Mouse (Mus musculus): ENCODE measurements at regions not wholly inside any gene's neighbourhood (a gene's known extent, or its start where the extent isn't known, plus 50 kb on each side); places are given as distances from the start of the nearest gene placed in this dataset.

- Histone ChIP-seq H3K27me3 (replicated peaks; ENCODE audit: insufficient read depth, low read length) (no peaks in the 10 kb centered on the region), H3K4me1 (ENCODE audit: insufficient read depth, low read depth, low read length) (no peaks in the 10 kb centered on the region), H3K4me3 (ENCODE audit: low read depth, low read length) (no peak overlapping the region), H3K27ac (ENCODE audit: low read length) (no peak overlapping the region), H3K36me3 (ENCODE audit: insufficient read depth, low read length) (no peaks in the 10 kb centered on the region), H3K9ac (replicated peaks; ENCODE audit: low read depth) (no peak overlapping the region), H3K4me2 (replicated peaks; ENCODE audit: low read depth, low read length) (no peak overlapping the region), H3K9me3 (ENCODE audit: low read length) (no peaks in the 10 kb centered on the region)
- WGBS: 89% methylated on average over 7 of the region's 7 CpGs
- ATAC-seq (no peak), DNase-seq (ENCODE audit: low spot score) (no peak)
- no peak for TF ChIP-seq CTCF (IDR thresholded peaks at IDR 0.05)
- no peak for TF ChIP-seq EP300 (IDR thresholded peaks at IDR 0.05)
Measured at GRCm38 (mm10) chr7:113106731-113107130, 100.5 kb upstream of the Arntl start.

DNA sequence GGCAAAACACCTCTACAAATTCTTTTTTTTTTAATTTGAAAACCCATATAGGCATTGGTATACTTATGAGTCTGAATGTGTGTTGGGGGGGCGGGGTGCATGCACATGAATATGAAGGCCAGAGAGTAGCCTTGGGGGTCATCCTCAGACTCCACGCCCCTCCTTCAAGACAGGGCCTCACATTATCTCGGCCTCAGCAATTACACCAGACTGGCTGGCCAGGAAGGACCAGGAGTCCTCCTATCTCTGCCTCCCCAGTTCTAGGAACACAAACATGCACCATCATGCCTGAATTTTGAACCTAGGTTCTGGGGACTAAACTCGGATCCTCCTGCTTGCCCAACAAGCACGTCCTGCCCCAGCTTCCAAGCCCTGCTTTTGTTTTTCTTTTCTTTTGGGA, 99.3 kb upstream of the Arntl start:
- Histone ChIP-seq H3K4me3 (ENCODE audit: low read depth, low read length) (no peak overlapping the region), H3K4me2 (replicated peaks; ENCODE audit: low read depth, low read length) (no peak overlapping the region), H3K4me1 (ENCODE audit: insufficient read depth, low read depth, low read length) (no peaks in the 10 kb centered on the region), H3K27ac (ENCODE audit: low read length) (no peak overlapping the region), H3K27me3 (replicated peaks; ENCODE audit: insufficient read depth, low read length) (no peaks in the 10 kb centered on the region), H3K36me3 (ENCODE audit: insufficient read depth, low read length) (no peaks in the 10 kb centered on the region), H3K9ac (replicated peaks; ENCODE audit: low read depth) (no peak overlapping the region), H3K9me3 (ENCODE audit: low read length) (no peaks in the 10 kb centered on the region)
- TF ChIP-seq EP300 (IDR thresholded peaks at IDR 0.05) (no peak), CTCF (IDR thresholded peaks at IDR 0.05) (no peak)
- WGBS: 80% methylated on average over 5 of the region's 5 CpGs
- ATAC-seq (no peak), DNase-seq (ENCODE audit: low spot score) (no peak)

GRCm38 (mm10) chr7:113108442-113109000, 98.7 kb upstream of the Arntl start:
- Histone ChIP-seq H3K4me3 (ENCODE audit: low read depth, low read length) (no peak overlapping the region), H3K4me2 (replicated peaks; ENCODE audit: low read depth, low read length) (no peak overlapping the region), H3K9me3 (ENCODE audit: low read length) (no peaks in the 10 kb centered on the region), H3K9ac (replicated peaks; ENCODE audit: low read depth) (no peak overlapping the region), H3K27ac (ENCODE audit: low read length) (no peak overlapping the region), H3K36me3 (ENCODE audit: insufficient read depth, low read length) (no peaks in the 10 kb centered on the region), H3K4me1 (ENCODE audit: insufficient read depth, low read depth, low read length) (no peaks in the 10 kb centered on the region), H3K27me3 (replicated peaks; ENCODE audit: insufficient read depth, low read length) (no peaks in the 10 kb centered on the region)
- no peak for DNase-seq (ENCODE audit: low spot score)
- TF ChIP-seq EP300 (IDR thresholded peaks at IDR 0.05) (no peak), CTCF (IDR thresholded peaks at IDR 0.05) (no peak)
- 48% methylated on average over 7 of the region's 7 CpGs for WGBS
- ATAC-seq: peak; percentile 21; the same call in 1 of the 2 replicates

DNA sequence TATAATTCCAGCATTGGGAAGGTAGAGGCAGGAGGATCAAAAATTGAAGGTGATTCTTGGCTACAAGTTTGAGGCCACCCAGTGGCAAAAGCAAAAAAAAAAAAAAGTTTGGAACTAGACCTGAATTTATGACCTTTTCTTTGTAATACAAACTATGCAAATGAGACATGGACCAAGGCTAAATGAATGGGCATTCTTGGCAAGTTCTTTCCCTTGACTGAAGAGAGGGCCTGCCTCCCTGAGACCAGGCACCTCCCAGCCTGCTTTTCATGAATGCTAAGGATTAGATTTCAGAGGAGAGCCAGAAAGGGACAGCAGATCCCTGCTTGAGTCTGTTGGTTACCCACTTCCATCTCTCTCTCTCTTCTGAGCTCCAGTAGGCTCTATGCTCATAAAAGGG, 97.8 kb upstream of the Arntl start:
- no peak for DNase-seq (ENCODE audit: low spot score)
- H3K9ac ChIP-seq (replicated peaks; ENCODE audit: low read depth): no peak overlapping the region
- H3K4me3 ChIP-seq (ENCODE audit: low read depth, low read length): no peak overlapping the region
- no peaks in the 10 kb centered on the region for H3K9me3 ChIP-seq (ENCODE audit: low read length)
- TF ChIP-seq CTCF (IDR thresholded peaks at IDR 0.05): no peak
- no peak for TF ChIP-seq EP300 (IDR thresholded peaks at IDR 0.05)
- no peak for ATAC-seq
- no peak overlapping the region for H3K4me2 ChIP-seq (replicated peaks; ENCODE audit: low read depth, low read length)
- H3K36me3 ChIP-seq (ENCODE audit: insufficient read depth, low read length): no peaks in the 10 kb centered on the region
- H3K27me3 ChIP-seq (replicated peaks; ENCODE audit: insufficient read depth, low read length): no peaks in the 10 kb centered on the region
- H3K4me1 ChIP-seq (ENCODE audit: insufficient read depth, low read depth, low read length): no peaks in the 10 kb centered on the region
- H3K27ac ChIP-seq (ENCODE audit: low read length): no peak overlapping the region

- H3K36me3 ChIP-seq (ENCODE audit: insufficient read depth, low read length): no peaks in the 10 kb centered on the region
- TF ChIP-seq CTCF (IDR thresholded peaks at IDR 0.05): no peak
- TF ChIP-seq EP300 (IDR thresholded peaks at IDR 0.05): no peak
- no peak overlapping the region for H3K4me3 ChIP-seq (ENCODE audit: low read depth, low read length)
- no peak overlapping the region for H3K27ac ChIP-seq (ENCODE audit: low read length)
- 79% methylated on average over 7 of the region's 7 CpGs for WGBS
- H3K4me1 ChIP-seq (ENCODE audit: insufficient read depth, low read depth, low read length): no peaks in the 10 kb centered on the region
- no peaks in the 10 kb centered on the region for H3K9me3 ChIP-seq (ENCODE audit: low read length)
- no peaks in the 10 kb centered on the region for H3K27me3 ChIP-seq (replicated peaks; ENCODE audit: insufficient read depth, low read length)
- no peak for DNase-seq (ENCODE audit: low spot score)
- no peak overlapping the region for H3K9ac ChIP-seq (replicated peaks; ENCODE audit: low read depth)
- H3K4me2 ChIP-seq (replicated peaks; ENCODE audit: low read depth, low read length): no peak overlapping the region
- ATAC-seq: no peak
Measured at GRCm38 (mm10) chr7:113110867-113111508, 96.3 kb upstream of the Arntl start.

GRCm38 (mm10) chr7:113113266-113113893, 93.9 kb upstream of the Arntl start:
- Histone ChIP-seq H3K9me3 (ENCODE audit: low read length) (no peaks in the 10 kb centered on the region), H3K27ac (ENCODE audit: low read length) (no peak overlapping the region), H3K27me3 (replicated peaks; ENCODE audit: insufficient read depth, low read length) (no peaks in the 10 kb centered on the region), H3K4me3 (ENCODE audit: low read depth, low read length) (no peak overlapping the region), H3K4me1 (ENCODE audit: insufficient read depth, low read depth, low read length) (no peaks in the 10 kb centered on the region), H3K36me3 (ENCODE audit: insufficient read depth, low read length) (no peaks in the 10 kb centered on the region), H3K9ac (replicated peaks; ENCODE audit: low read depth) (no peak overlapping the region), H3K4me2 (replicated peaks; ENCODE audit: low read depth, low read length) (no peak overlapping the region)
- DNase-seq (ENCODE audit: low spot score) (no peak), ATAC-seq (no peak)
- TF ChIP-seq EP300 (IDR thresholded peaks at IDR 0.05) (no peak), CTCF (IDR thresholded peaks at IDR 0.05) (no peak)
- 52% methylated on average over 10 of the region's 10 CpGs for WGBS

Measured in lung, postnatal 0 days (tissue).